Mouse (Mus musculus): ENCODE results near the gene Rbfox2. TPM values are rescaled to one million over a fixed set of nuclear protein-coding genes. Genes with fewer than 3 reads are reported as not detected.
"Not testable (repeated sequence)": the region's sequence is repeated elsewhere in the genome, so short reads cannot be mapped to it uniquely, and the experiment has no call there.

The Rbfox2 gene
- polyA plus RNA-seq, 1 experiment, result 41.8 TPM

DNA sequence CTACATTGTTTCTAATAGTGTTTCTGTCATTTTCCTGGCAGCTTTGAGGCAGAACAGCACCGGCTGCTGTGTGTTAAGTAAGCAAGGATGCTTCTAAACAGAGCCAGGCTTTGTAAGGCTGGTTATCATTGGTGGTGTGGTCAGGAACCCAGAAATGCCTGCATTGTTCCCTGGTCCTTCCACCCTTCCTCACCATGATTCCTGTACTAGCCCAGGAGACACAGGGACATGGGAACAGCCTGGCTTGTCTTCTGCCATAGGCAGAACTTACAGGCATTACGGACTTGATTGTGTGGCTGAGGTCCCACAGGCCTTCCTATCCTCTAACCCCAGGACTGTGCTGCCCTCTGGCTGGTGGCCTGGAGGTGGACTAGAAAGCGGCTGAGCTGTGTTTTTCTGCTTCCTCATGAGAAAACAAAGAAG is 238.4 kb downstream of the Rbfox2 start:
- DNase-seq (ENCODE audit: low read depth), result no peak

- DNase-seq (ENCODE audit: low read depth), result no peak
Observed at GRCm38 (mm10) chr15:77066233-77066632, 240.6 kb downstream of the Rbfox2 start.

DNA sequence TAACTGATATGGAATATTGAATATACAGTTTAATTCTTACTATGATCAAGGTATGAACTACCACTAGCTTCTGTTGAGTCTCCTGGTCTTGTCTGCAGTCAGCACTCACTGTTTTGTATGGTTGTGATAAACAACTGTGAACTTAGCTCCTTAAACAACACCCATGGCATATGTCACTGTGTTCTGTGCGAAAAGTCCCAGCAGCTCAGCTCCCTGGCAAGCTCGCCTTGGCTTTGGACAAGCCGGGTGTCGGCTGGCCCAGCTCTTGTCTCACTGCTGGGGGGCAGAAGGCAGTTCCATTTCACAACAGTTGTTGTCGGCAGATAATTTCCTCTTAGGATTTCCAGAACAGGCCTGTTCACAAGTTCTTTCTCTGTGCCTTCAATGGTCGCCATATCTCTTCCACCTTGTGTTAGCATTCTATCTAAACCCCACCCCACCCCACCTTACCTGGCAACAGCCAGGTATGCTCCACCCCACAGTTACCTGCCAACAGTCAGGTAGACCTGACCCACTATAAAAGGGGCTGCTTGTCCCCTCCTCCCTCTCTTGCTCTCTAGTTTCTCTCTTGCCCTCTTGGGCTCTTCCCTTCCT is 241.4 kb downstream of the Rbfox2 start:
- peak; percentile 40 for DNase-seq (ENCODE audit: low read depth)

GRCm38 (mm10) chr15:77062746-77063145 is 244.1 kb downstream of the Rbfox2 start:
- DNase-seq (ENCODE audit: low read depth), result no peak

DNA sequence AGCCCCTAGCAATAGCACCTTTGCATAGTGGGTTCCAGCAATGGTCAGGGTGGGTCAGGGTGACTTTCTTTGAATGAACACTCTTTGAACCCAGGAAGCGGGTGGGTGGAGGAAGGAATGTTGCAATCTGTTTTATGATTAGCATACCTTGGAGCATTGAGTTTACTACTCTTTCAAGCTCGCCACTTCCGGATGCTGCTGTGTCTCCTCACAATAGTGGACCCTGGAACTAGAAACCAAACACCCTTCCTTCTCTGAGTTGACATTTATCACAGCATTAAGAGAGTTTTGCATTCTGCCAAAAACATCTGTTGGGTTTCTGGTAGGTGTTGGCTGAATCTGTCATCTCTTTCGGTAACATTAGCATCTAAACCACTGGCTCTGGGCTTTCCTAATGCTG is 247.4 kb downstream of the Rbfox2 start:
- not testable (repeated sequence) for DNase-seq (ENCODE audit: low read depth)

- DNase-seq (ENCODE audit: low read depth), result no peak
Observed at GRCm38 (mm10) chr15:77058566-77058965, 248.2 kb downstream of the Rbfox2 start.

DNA sequence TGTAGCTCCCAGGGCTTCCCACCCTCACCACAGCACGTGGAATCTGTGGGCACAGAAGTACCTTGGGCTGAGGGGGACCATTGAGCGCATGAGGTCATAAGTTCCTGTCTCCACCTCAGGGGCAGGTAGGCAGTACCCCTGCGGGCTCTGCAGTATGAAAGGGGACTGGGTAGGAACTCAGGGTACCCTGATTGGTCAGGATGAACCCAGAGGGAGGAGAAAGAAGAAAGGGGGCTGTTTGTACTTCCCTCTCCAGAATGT is 250.1 kb downstream of the Rbfox2 start:
- DNase-seq (ENCODE audit: low read depth), result no peak

GRCm38 (mm10) chr15:77056001-77056790 is 250.6 kb downstream of the Rbfox2 start:
- no peak for DNase-seq (ENCODE audit: low read depth)

- DNase-seq (ENCODE audit: low read depth), result no peak
Observed at GRCm38 (mm10) chr15:77054611-77055175, 252.1 kb downstream of the Rbfox2 start.

DNA sequence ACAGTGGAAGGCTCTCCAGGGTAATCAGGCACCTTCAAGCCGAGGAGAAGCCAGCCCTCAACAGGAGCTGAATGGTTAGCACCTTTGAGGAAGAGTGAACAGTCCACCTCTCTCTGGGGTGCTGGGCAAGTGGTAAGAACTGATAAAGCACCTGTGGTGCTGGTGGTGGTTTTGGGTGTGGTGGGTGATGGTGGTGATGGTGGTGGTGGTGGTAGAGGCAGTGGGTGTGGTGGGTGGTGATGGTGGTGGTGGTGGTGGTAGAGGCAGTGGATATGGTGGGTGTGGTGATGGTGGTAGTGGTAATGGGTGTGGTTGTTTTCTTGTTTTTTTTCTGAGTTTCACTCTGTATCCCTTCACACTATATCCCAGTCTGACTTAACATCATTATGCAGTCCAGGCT is 253.8 kb downstream of the Rbfox2 start:
- no peak for DNase-seq (ENCODE audit: low read depth)

GRCm38 (mm10) chr15:77052176-77052575 is 254.6 kb downstream of the Rbfox2 start:
- no peak for DNase-seq (ENCODE audit: low read depth)

GRCm38 (mm10) chr15:77050570-77050969 is 256.2 kb downstream of the Rbfox2 start, which contains the start of gene Mb:
Mb (minus strand) TSS chr15:77050670.
- DNase-seq (ENCODE audit: low read depth), result no peak

GRCm38 (mm10) chr15:77045609-77046008 is 261.2 kb downstream of the Rbfox2 start:
- DNase-seq (ENCODE audit: low read depth), result no peak

DNA sequence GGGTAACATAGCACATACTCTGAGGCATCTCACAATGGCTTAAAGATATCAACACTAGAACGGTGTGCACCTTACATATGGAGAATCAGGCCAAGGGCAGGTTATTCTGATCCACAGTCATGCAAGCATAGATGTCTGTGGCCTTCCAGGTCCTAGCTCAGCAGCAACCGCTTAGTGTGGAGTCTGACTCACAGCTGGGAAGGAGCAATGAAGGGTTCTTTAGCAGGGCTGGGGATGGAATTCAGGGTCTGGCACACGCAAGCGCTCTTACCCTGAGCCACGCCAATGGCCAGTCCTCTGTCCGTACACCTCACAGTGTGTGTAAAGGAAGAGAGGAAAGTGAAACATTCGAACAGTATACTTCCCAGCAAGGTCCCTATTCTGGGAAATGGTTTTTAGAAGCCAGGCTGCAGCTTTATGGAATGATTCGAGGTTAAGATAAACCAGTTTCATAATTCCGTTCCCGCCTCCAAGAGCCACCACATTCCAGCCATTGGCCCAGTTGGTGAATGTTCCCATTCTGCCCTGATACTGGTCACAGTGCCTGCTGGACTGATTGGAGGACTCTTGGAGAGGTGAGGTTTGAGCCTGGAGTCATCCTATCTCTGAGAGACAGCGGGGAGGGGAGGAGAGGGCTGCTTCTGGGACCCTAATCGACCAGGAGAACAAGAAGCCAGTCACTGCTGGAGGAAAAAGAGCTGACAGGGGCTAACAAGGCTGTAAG is 262.0 kb downstream of the Rbfox2 start, which contains the start of gene Apol6:
TSS of gene Apol6 (plus strand) at position 133 of the 724 bp plus-strand sequence.
- DNase-seq (ENCODE audit: low read depth), result no peak

GRCm38 (mm10) chr15:77040784-77041183 is 266.0 kb downstream of the Rbfox2 start:
- no peak for DNase-seq (ENCODE audit: low read depth)

- DNase-seq (ENCODE audit: low read depth), result no peak
Observed at GRCm38 (mm10) chr15:77039211-77039700, 267.5 kb downstream of the Rbfox2 start.

GRCm38 (mm10) chr15:77037278-77038161 is 269.3 kb downstream of the Rbfox2 start:
- DNase-seq (ENCODE audit: low read depth), result no peak

DNA sequence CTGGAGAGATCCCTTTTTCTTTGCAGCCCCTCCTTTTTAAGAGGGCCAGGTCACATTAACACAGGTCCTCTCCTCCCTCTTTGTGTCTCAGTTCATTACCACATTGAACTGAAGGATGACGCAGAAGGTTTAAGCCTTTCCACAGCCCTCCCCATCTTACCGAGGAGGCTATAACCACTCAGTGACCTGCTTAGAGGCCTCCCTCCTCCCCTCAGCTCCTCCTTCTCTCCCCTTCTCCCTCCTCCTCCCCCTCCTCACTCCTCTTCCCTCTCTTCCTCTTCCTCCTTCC is 269.9 kb downstream of the Rbfox2 start:
- no peak for DNase-seq (ENCODE audit: low read depth)

DNA sequence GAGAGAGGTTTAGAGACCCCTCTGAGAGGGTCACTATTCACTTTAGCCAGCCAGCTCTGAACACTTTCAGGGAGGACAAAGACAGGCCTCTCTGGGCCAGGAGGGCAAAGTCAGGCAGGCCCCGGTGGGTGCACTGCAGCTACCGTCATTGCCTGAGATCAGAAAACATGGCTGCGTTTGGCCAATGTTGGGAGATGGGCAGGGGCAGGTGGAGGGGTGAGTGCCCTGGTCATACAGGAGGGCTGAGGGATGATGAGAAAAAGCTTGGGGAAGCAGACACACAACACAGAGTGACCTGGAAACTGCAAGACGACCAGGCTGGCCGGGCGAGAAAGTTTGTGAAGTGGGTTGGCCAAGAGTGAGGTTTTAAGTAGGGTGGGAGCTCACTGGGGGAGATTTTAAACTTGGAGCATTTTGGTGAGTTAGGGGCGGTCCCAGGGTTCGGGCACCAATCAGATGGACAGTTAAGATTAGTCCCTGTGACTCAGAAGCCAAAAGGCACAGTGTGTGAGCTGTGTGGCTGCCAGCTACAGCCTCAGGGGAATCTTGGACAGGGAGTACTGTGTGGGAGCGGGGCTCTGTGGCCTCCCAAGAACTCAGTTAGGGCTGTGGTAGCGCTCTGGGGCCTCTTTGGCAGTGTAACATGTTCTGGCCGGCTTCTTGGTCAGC is 270.4 kb downstream of the Rbfox2 start:
- DNase-seq (ENCODE audit: low read depth), result no peak

GRCm38 (mm10) chr15:77035643-77036042 is 271.2 kb downstream of the Rbfox2 start:
- no peak for DNase-seq (ENCODE audit: low read depth)

- DNase-seq (ENCODE audit: low read depth), result no peak
Observed at GRCm38 (mm10) chr15:77034526-77034925, 272.3 kb downstream of the Rbfox2 start.
